Mouse (Mus musculus) midbrain, postnatal 0 days (tissue): Measurements from ENCODE around the gene Arl15. TPM values are rescaled to one million over a fixed set of nuclear protein-coding genes. Genes with fewer than 3 reads are reported as not detected.

Experiments
- ATAC-seq: fragments of 200-750 bp; cut with Nextera tagmentation; 2 replicates; pipeline ENCODE4 v1.8.0; 2017; ENCODE audit warnings: moderate number of reproducible peaks, mild to moderate bottlenecking, moderate TSS enrichment, moderate library complexity; ENCODE audit not compliant: low FRiP score
- DNase-seq: peaks from one replicate; pipeline ENCODE4 v3.0.0-alpha.2; 2015; ENCODE audit warnings: low spot score
- H3K27ac ChIP-seq: fragments of 300-500 bp; sonication (generic); 2 replicates; pipeline ENCODE4 v1.5.1; 2014; ENCODE audit warnings: low read depth, mild to moderate bottlenecking, low read length, mixed read lengths
- H3K27me3 ChIP-seq: fragments of 300-500 bp; sonication (generic); 2 replicates; pipeline ENCODE4 v1.6.1; 2014; ENCODE audit warnings: low read length, control low read depth, mixed read lengths; ENCODE audit not compliant: insufficient read depth
- H3K36me3 ChIP-seq: fragments of 300-500 bp; sonication (generic); 2 replicates; pipeline ENCODE4 v1.6.1; 2014; ENCODE audit warnings: low read length, control low read depth, mixed read lengths; ENCODE audit not compliant: insufficient read depth
- H3K4me1 ChIP-seq: fragments of 300-500 bp; sonication (generic); 2 replicates; pipeline ENCODE4 v1.6.1; 2014; ENCODE audit warnings: mild to moderate bottlenecking, control low read depth, antibody characterized with exemption, low read length, mixed read lengths; ENCODE audit not compliant: insufficient read depth
- H3K4me2 ChIP-seq: fragments of 300-500 bp; sonication (generic); 2 replicates; pipeline ENCODE4 v1.6.1; 2014; ENCODE audit warnings: low read depth, mild to moderate bottlenecking, low read length, mixed read lengths; ENCODE audit not compliant: poor library complexity, severe bottlenecking
- H3K4me3 ChIP-seq: fragments of 300-500 bp; sonication (generic); 2 replicates; pipeline ENCODE4 v1.5.1; 2014; ENCODE audit warnings: low read depth, mild to moderate bottlenecking, low read length, moderate library complexity
- H3K9ac ChIP-seq: fragments of 300-500 bp; sonication (generic); replicated peaks from 2 replicates; pipeline ENCODE4 v1.6.1; 2014; ENCODE audit warnings: mild to moderate bottlenecking, low read length, moderate library complexity, mixed read lengths; ENCODE audit not compliant: poor library complexity, severe bottlenecking
- H3K9me3 ChIP-seq: fragments of 300-500 bp; sonication (generic); 2 replicates; pipeline ENCODE4 v1.6.1; 2016; ENCODE audit warnings: low read length, control low read depth
- CTCF ChIP-seq: IDR thresholded peaks from 2 replicates; pipeline ENCODE4 v1.5.1; 2016; ENCODE audit warnings: antibody characterized with exemption, mild to moderate bottlenecking
- WGBS: fragments of 180-500 bp; shearing (Covaris S2); extraction: QIAGEN DNeasy Blood & Tissue Kit; methylation state at CpG from one replicate; pipeline ENCODE4 v1.1.7; 2014; 5-methylcytosine and 5-hydroxymethylcytosine counted together
- polyA plus RNA-seq: library from polyadenylated mRNA; unstranded; fragments of >200 nt; fragmentation: Nextera tagmentation; extraction: Ambion mirVana; gene quantifications from 2 replicates; pipeline ENCODE4 v1.2.1, GENCODE M21; 2015
- total RNA-seq: library from RNA; depleted of rRNA; stranded (reverse); fragments of >200 nt; gene quantifications from 2 replicates; pipeline ENCODE4 v1.2.3, GENCODE M21; 2014

The Arl15 gene
- total and polyA plus RNA-seq, 2 experiments from 2014 or later: 16.8 to 54.8 TPM

GRCm38 (mm10) chr13:114107499-114107898 lies 313.2 kb downstream of the Arl15 start:
- DNase-seq (no peak), ATAC-seq (no peak)
- H3K9me3 ChIP-seq: no peaks in the 10 kb centered on the region
- H3K4me2 ChIP-seq: no peak overlapping the region
- H3K9ac ChIP-seq: no peak overlapping the region
- H3K27ac ChIP-seq: no peak overlapping the region
- H3K4me3 ChIP-seq: no peak overlapping the region
- WGBS: 97% methylated on average over 7 of the region's 7 CpGs
- no peaks in the 10 kb centered on the region for H3K4me1 ChIP-seq
- TF ChIP-seq CTCF: no peak
- no peaks in the 10 kb centered on the region for H3K36me3 ChIP-seq
- no peaks in the 10 kb centered on the region for H3K27me3 ChIP-seq

GRCm38 (mm10) chr13:114109441-114109840 lies 315.1 kb downstream of the Arl15 start:
- ATAC-seq (no peak), DNase-seq (no peak)
- WGBS: 79% methylated on average over 10 of the region's 10 CpGs
- no peaks in the 10 kb centered on the region for H3K27me3 ChIP-seq
- no peak for TF ChIP-seq CTCF
- H3K9me3 ChIP-seq: no peaks in the 10 kb centered on the region
- H3K4me2 ChIP-seq: no peak overlapping the region
- H3K4me3 ChIP-seq: no peak overlapping the region
- no peaks in the 10 kb centered on the region for H3K4me1 ChIP-seq
- H3K9ac ChIP-seq: no peak overlapping the region
- no peaks in the 10 kb centered on the region for H3K36me3 ChIP-seq
- no peak overlapping the region for H3K27ac ChIP-seq

GRCm38 (mm10) chr13:114109845-114110244 lies 315.5 kb downstream of the Arl15 start:
- Histone ChIP-seq H3K9ac (no peak overlapping the region), H3K4me3 (no peak overlapping the region), H3K36me3 (no peaks in the 10 kb centered on the region), H3K4me1 (no peaks in the 10 kb centered on the region), H3K27ac (no peak overlapping the region), H3K9me3 (no peaks in the 10 kb centered on the region), H3K4me2 (no peak overlapping the region), H3K27me3 (no peaks in the 10 kb centered on the region)
- no peak for TF ChIP-seq CTCF
- 38% methylated on average over 4 of the region's 4 CpGs for WGBS
- no peak for ATAC-seq
- no peak for DNase-seq

GRCm38 (mm10) chr13:114113516-114113915 lies 319.2 kb downstream of the Arl15 start:
- Histone ChIP-seq H3K27me3 (no peaks in the 10 kb centered on the region), H3K4me3 (no peak overlapping the region), H3K36me3 (no peaks in the 10 kb centered on the region), H3K4me1 (no peaks in the 10 kb centered on the region), H3K27ac (no peak overlapping the region), H3K9me3 (no peaks in the 10 kb centered on the region), H3K9ac (no peak overlapping the region), H3K4me2 (no peak overlapping the region)
- TF ChIP-seq CTCF: no peak
- no peak for DNase-seq
- ATAC-seq: no peak
- 76% methylated on average over 2 of the region's 2 CpGs for WGBS

DNA sequence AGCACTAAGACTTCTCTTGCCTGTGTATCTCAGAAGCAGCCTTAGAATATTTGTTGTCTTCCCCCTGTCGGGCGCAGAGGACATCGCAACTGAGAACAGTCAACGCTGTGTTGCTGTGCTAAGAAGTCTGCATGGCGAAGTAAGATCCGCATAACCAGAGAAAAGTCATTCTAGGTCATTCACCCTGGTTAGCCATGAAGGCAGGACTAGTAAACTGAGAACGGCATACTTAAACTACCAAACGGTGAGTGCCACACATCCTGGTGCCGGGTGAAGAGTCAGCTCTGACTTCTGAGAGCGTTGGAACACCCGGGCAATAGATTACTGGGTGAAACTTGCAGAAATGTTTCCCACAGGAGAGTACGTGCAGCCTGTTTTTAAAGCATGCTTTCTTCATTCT lies 320.3 kb downstream of the Arl15 start:
- TF ChIP-seq CTCF: no peak
- Histone ChIP-seq H3K9me3 (no peaks in the 10 kb centered on the region), H3K27ac (no peak overlapping the region), H3K9ac (no peak overlapping the region), H3K27me3 (no peaks in the 10 kb centered on the region), H3K4me1 (no peaks in the 10 kb centered on the region), H3K4me2 (no peak overlapping the region), H3K4me3 (no peak overlapping the region), H3K36me3 (no peaks in the 10 kb centered on the region)
- 91% methylated on average over 12 of the region's 12 CpGs for WGBS
- DNase-seq: no peak
- no peak for ATAC-seq

GRCm38 (mm10) chr13:114115106-114115505 lies 320.8 kb downstream of the Arl15 start:
- Histone ChIP-seq H3K36me3 (no peaks in the 10 kb centered on the region), H3K9ac (no peak overlapping the region), H3K27ac (no peak overlapping the region), H3K27me3 (no peaks in the 10 kb centered on the region), H3K9me3 (no peaks in the 10 kb centered on the region), H3K4me3 (no peak overlapping the region), H3K4me1 (no peaks in the 10 kb centered on the region), H3K4me2 (no peak overlapping the region)
- ATAC-seq (no peak), DNase-seq (no peak)
- WGBS: 92% methylated on average over 4 of the region's 4 CpGs
- no peak for TF ChIP-seq CTCF
